Mouse (Mus musculus) bone marrow macrophage, adult 2 months (primary cell): ENCODE results near the gene Capn8.

Experiments used
- CTCF ChIP-seq: IDR thresholded peaks from 2 replicates; pipeline ENCODE4 v1.5.1; 2012; ENCODE audit warnings: low read depth, mild to moderate bottlenecking, low read length, moderate library complexity
- POLR2A ChIP-seq: IDR thresholded peaks from 2 replicates; pipeline ENCODE4 v1.6.1; 2012; ENCODE audit warnings: mild to moderate bottlenecking, low read depth, low read length, borderline replicate concordance

GRCm38 (mm10) chr1:182657760-182658159 lies 93.0 kb downstream of the Capn8 start:
- no peak for TF ChIP-seq POLR2A
- peak; percentile 67; the same call in 1 of the 2 replicates for TF ChIP-seq CTCF
